Mouse (Mus musculus) C2C12 (cell line): ENCODE results near the gene Ehmt2. TPM values are rescaled to one million over a fixed set of nuclear protein-coding genes. Genes with fewer than 3 reads are reported as not detected.
A peak's percentile ranks its signal among the peaks of the same experiment; 100 is the strongest.

ENCODE experiments used
- H3K27me3 ChIP-seq: one replicate; pipeline ENCODE4 v1.6.1; 2011; ENCODE audit not compliant: control insufficient read depth, insufficient read depth, insufficient read length
- H3K36me3 ChIP-seq: one replicate; pipeline ENCODE4 v1.6.1; 2011; ENCODE audit not compliant: control insufficient read depth, insufficient read depth
- H3K4me3 ChIP-seq: one replicate; pipeline ENCODE4 v1.5.1; 2011; ENCODE audit warnings: mild to moderate bottlenecking, control low read depth; ENCODE audit not compliant: poor library complexity, insufficient read depth, severe bottlenecking
- H3K79me2 ChIP-seq: one replicate; pipeline ENCODE4 v1.6.1; 2011; ENCODE audit not compliant: control insufficient read depth, insufficient read depth
- H3K79me3 ChIP-seq: one replicate; pipeline ENCODE4 v1.6.1; 2011; ENCODE audit warnings: low read depth, control low read depth
- H3ac ChIP-seq: one replicate; pipeline ENCODE3; 2011; ENCODE audit warnings: low read depth; ENCODE audit not compliant: control insufficient read depth, insufficient read length
- CEBPB ChIP-seq: IDR thresholded peaks from one replicate; pipeline ENCODE4 v1.6.1; 2011; ENCODE audit warnings: low read depth, mild to moderate bottlenecking, control low read depth, moderate library complexity
- CTCF ChIP-seq: IDR thresholded peaks from one replicate; pipeline ENCODE4 v1.5.1; 2011; ENCODE audit not compliant: control insufficient read depth, insufficient read depth, insufficient read length
- FOSL1 ChIP-seq: IDR thresholded peaks from one replicate; pipeline ENCODE4 v1.8.0; 2011; ENCODE audit warnings: mild to moderate bottlenecking, low read length; ENCODE audit not compliant: poor library complexity, insufficient read depth, severe bottlenecking
- MAX ChIP-seq: IDR thresholded peaks from one replicate; pipeline ENCODE4 v1.6.1; 2011; ENCODE audit warnings: mild to moderate bottlenecking, control low read depth
- MYOD1 ChIP-seq: IDR thresholded peaks from one replicate; pipeline ENCODE4 v1.6.1; 2011; ENCODE audit warnings: low read depth; ENCODE audit not compliant: control insufficient read depth, insufficient read length
- MYOG ChIP-seq: IDR thresholded peaks from one replicate; pipeline ENCODE4 v1.6.1; 2011; ENCODE audit not compliant: control insufficient read depth, insufficient read length; ENCODE audit errors: extremely low read depth
- USF1 ChIP-seq: IDR thresholded peaks from one replicate; pipeline ENCODE4 v1.6.1; 2011; ENCODE audit warnings: low read depth, mild to moderate bottlenecking, control low read depth, moderate library complexity
- polyA plus RNA-seq: library from polyadenylated mRNA; unstranded; fragments of >200 nt; fragmentation: generic; extraction: Trizol; gene quantifications from one replicate; pipeline ENCODE4 v1.2.1, GENCODE M21; 2012; ENCODE audit warnings: missing spikeins

Gene Ehmt2
- polyA plus RNA-seq, 1 experiment = 106 TPM

DNA sequence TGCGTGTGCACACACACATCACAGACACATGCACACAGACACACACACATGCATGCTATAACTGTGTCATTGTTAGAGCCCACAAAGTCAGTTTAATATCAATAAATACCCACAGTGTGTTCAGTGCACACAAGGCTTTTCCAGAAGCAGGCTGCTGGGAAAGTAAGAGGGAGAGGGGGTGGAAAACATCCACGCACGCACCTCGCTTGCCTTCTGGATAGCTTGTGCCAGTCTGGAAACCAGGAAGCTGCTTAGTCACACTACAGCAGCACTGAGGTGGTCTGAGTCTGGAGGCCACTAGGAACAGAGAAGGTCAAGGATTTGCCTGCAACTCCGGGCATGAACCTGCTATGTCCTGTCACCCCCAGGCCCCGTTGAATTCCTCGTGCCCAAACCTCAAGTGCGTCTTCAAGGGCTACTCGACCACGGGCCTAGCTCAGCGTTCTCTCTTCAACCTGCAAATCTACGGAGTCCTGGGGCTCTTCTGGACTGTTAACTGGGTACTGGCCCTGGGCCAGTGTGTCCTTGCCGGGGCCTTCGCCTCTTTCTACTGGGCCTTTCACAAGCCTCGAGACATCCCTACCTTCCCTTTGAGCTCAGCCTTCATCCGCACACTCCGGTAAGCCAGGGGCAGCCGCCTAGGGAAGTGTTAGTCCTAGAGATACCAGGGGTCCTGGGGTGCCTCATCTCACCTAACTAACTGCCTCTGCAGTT lies 29.2 kb downstream of the Ehmt2 start:
- TF ChIP-seq CEBPB = no peak
- no peak for TF ChIP-seq MAX
- no peak for TF ChIP-seq FOSL1
- no peak for TF ChIP-seq CTCF
- TF ChIP-seq MYOD1 = no peak
- no peak for TF ChIP-seq MYOG
- no peak for TF ChIP-seq USF1
- no peaks in the 10 kb centered on the region for H3K79me3 ChIP-seq
- no peaks in the 10 kb centered on the region for H3K36me3 ChIP-seq
- no peaks in the 10 kb centered on the region for H3K79me2 ChIP-seq
- no peak overlapping the region for H3K4me3 ChIP-seq
- H3ac ChIP-seq = no peak overlapping the region
- no peaks in the 10 kb centered on the region for H3K27me3 ChIP-seq

DNA sequence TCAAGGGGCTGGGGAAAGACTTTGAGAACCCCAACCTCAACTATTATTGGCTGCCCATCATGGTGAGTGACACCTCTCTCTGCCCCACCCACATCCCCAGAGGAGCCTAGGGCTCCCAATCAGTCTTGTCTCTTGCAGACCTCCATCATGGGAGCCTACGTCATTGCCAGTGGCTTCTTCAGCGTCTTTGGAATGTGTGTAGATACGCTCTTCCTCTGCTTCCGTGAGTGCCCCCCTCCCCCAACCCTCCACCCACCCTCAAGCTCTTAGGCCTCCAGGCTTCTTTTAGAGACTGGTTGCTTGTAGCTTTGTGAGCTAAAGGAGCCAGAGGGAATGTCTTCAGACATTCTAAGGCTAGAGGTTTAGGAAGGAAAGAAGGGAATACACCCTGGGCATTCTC lies 30.6 kb downstream of the Ehmt2 start:
- TF ChIP-seq MAX = no peak
- TF ChIP-seq USF1 = no peak
- TF ChIP-seq FOSL1 = no peak
- TF ChIP-seq MYOG = no peak
- TF ChIP-seq CTCF = no peak
- no peak for TF ChIP-seq MYOD1
- TF ChIP-seq CEBPB = no peak
- Histone ChIP-seq H3K27me3 (no peaks in the 10 kb centered on the region), H3K4me3 (no peak overlapping the region), H3K36me3 (no peaks in the 10 kb centered on the region), H3K79me3 (no peaks in the 10 kb centered on the region), H3ac (no peak overlapping the region), H3K79me2 (no peaks in the 10 kb centered on the region)

DNA sequence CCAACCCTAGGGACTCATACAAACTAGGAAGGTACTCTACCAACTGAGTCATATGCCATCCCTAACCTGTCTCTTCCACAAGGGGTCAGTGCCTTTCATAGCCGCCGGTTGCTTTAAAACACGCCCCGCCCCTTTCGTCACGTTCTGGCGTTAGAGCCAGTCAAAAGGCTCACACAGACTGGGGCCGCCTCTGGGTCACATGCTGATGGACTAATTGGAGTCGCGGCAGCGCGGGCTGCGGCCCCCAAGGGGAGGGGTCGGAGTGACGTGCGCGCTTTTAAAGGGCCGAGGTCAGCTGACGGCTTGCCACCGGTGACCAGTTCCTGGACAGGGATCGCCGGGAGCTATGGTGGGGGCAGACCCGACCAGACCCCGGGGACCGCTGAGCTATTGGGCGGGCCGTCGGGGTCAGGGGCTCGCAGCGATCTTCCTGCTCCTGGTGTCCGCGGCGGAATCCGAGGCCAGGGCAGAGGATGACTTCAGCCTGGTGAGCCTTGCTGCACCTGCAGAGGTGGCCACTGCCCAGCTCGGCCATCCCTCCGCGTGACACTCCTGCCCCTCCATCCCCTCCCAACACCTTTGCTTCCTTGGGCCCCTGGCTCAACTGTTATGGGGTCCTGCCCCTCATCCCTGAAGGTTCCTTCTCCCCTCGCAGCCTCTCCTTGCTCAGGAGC lies 32.9 kb downstream of the Ehmt2 start, which contains the start of gene Neu1:
Gene Neu1 (plus strand): TSS at position 193 of the 674 bp plus-strand sequence.
- TF ChIP-seq MAX (no peak), MYOD1 (no peak), CEBPB (no peak), MYOG (no peak), FOSL1 (no peak), USF1 (peak; percentile 92), CTCF (peak; percentile 25)
- peak within 1 kb of the TSS; percentile 64 for H3ac ChIP-seq
- H3K36me3 ChIP-seq = no peaks in the 10 kb centered on the region
- no peaks in the 10 kb centered on the region for H3K79me3 ChIP-seq
- peak within 1 kb of the TSS; percentile 55 for H3K4me3 ChIP-seq
- H3K27me3 ChIP-seq = no peaks in the 10 kb centered on the region
- H3K79me2 ChIP-seq = no peaks in the 10 kb centered on the region

DNA sequence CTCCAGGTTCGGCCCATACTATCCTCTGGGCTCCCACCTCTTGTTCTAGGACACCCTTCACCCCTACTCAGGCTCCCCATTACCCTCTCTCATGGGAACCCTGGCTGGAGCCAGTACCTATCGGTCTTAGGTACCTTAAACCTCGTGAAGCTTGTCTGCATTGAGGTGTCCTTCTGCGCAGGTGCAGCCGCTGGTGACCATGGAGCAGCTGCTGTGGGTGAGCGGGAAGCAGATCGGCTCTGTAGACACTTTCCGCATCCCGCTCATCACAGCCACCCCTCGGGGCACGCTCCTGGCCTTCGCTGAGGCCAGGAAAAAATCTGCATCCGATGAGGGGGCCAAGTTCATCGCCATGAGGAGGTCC lies 33.4 kb downstream of the Ehmt2 start:
- TF ChIP-seq CEBPB = no peak
- no peak for TF ChIP-seq USF1
- no peak for TF ChIP-seq FOSL1
- TF ChIP-seq MAX = no peak
- no peak for TF ChIP-seq MYOG
- TF ChIP-seq MYOD1 = no peak
- TF ChIP-seq CTCF = no peak
- H3K4me3 ChIP-seq = peak overlapping the region; percentile 55
- no peaks in the 10 kb centered on the region for H3K79me2 ChIP-seq

DNA sequence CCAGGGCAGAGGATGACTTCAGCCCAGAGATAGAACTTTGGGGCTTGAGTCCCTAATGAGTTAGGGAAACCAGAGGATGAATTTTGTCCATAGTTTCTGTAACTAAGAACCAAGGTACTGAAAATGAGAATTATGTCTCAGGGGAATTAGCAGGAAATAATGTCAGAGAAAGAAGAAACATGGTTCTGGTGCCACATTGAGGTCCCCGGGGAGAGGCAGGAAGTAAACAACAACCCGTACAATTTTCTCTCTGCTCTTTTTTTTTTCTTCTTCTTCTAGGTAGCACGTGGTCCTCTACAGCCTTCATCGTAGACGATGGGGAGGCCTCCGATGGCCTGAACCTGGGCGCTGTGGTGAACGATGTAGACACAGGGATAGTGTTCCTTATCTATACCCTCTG lies 34.0 kb downstream of the Ehmt2 start:
- H3ac ChIP-seq = no peak overlapping the region
- H3K36me3 ChIP-seq = no peaks in the 10 kb centered on the region
- no peaks in the 10 kb centered on the region for H3K27me3 ChIP-seq
- H3K4me3 ChIP-seq = no peak overlapping the region
- TF ChIP-seq MYOD1 (no peak), MAX (no peak), FOSL1 (no peak), CTCF (no peak), CEBPB (no peak), USF1 (no peak), MYOG (no peak)
- H3K79me3 ChIP-seq = no peaks in the 10 kb centered on the region
- no peaks in the 10 kb centered on the region for H3K79me2 ChIP-seq

More for the DNA sequence above, 33.4 kb downstream of the Ehmt2 start:
- Histone ChIP-seq H3K79me3 (no peaks in the 10 kb centered on the region), H3K27me3 (no peaks in the 10 kb centered on the region), H3ac (peak overlapping the region; percentile 64), H3K36me3 (no peaks in the 10 kb centered on the region)
